Mouse (Mus musculus): ENCODE measurements around the gene Ulk1.

DNA sequence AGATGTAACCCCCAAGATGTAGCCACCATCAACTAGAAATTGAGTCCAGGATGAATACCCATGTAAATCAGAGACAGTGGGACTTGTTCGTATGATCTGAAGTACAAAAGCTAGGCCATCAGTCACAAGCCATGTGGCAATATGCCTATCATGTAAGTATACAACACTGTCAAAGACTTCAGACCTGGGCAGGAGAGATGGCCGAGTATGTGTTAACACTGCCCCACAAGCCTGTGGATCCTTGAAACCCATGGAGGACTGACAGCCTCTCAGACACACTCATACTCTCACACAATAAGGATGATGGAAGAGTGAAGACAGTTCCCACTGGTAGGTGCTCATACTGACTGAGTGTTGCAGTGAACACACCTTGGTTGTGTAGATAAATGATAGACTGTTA lies 33.8 kb downstream of the Ulk1 start:
- no peak for TF ChIP-seq TAL1 (IDR thresholded peaks at IDR 0.05; ENCODE audit: low read length)
- TF ChIP-seq CTCF (IDR thresholded peaks at IDR 0.05 in 2 of 3, conservative IDR thresholded peaks at IDR 0.05 in 1 of 3; ENCODE audit: control insufficient read depth in 1 of 3, insufficient read depth in 1 of 3, low read depth in 2 of 3, low read length in 3 of 3, poor library complexity in 1 of 3, severe bottlenecking in 1 of 3): no peak
- TF ChIP-seq POLR2A (IDR thresholded peaks at IDR 0.05; ENCODE audit: control insufficient read depth in 1 of 2, insufficient read depth in 1 of 2, low read depth in 1 of 2, low read length in 2 of 2, poor library complexity in 1 of 2): no peak
- no peak for TF ChIP-seq KAT2A (conservative IDR thresholded peaks at IDR 0.05; ENCODE audit: low read depth, low read length)
- TF ChIP-seq RCOR1 (IDR thresholded peaks at IDR 0.05; ENCODE audit: low read depth, low read length): no peak
- TF ChIP-seq GATA1 (IDR thresholded peaks at IDR 0.05; ENCODE audit: low read depth, low read length): no peak
